Mouse (Mus musculus): ENCODE data around the gene Ercc6. TPM values are rescaled to one million over a fixed set of nuclear protein-coding genes. Genes with fewer than 3 reads are reported as not detected.

Gene Ercc6
- polyA plus RNA-seq, 1 experiment from 2014 or later, result 29.4 TPM

- no peak for ATAC-seq (ENCODE audit: low FRiP score)
- Histone ChIP-seq H3K4me2 (no peak overlapping the region), H3K9me3 (no peaks in the 10 kb centered on the region), H3K27me3 (no peaks in the 10 kb centered on the region), H3K27ac (no peak overlapping the region), H3K4me3 (no peak overlapping the region), H3K4me1 (replicated peaks) (peaks cover 11% of the 10 kb centered on the region), H3K36me3 (no peaks in the 10 kb centered on the region), H3K9ac (no peak overlapping the region)
- WGBS, result 55% methylated on average over 10 of the region's 10 CpGs
Measured at GRCm38 (mm10) chr14:32628584-32628983, 115.3 kb downstream of the Ercc6 start.

Other genes starting within 250 kb of the Ercc6 start
- gene Ogdhl, start 191.5 kb upstream of the Ercc6 start, polyA plus RNA-seq (2015; fragmentation: Nextera tagmentation; extraction: Ambion mirVana), result 21.8 and 24.9 TPM in 2 replicates
- 0.31 and 1.8 TPM in 2 replicates for gene 1700024G13Rik, start 125.1 kb upstream of the Ercc6 start, polyA plus RNA-seq (2015; fragmentation: Nextera tagmentation; extraction: Ambion mirVana)
- gene Slc18a3, start 48.7 kb upstream of the Ercc6 start, polyA plus RNA-seq (2015; fragmentation: Nextera tagmentation; extraction: Ambion mirVana), result 17.4 and 17.5 TPM in 2 replicates
- 2.2 and 2.7 TPM in 2 replicates for gene Chat, start 47.5 kb upstream of the Ercc6 start, polyA plus RNA-seq (2015; fragmentation: Nextera tagmentation; extraction: Ambion mirVana)
- gene Prrxl1, start 85.9 kb downstream of the Ercc6 start, polyA plus RNA-seq (2015; fragmentation: Nextera tagmentation; extraction: Ambion mirVana), result 39.1 and 42.4 TPM in 2 replicates
- 0.06 and 0.21 TPM in 2 replicates for gene 3425401B19Rik, start 171.8 kb downstream of the Ercc6 start, polyA plus RNA-seq (2015; fragmentation: Nextera tagmentation; extraction: Ambion mirVana)

All from hindbrain, embryonic 13.5 days (tissue).